Comparison of ENCODE assay signal across 17 mouse cellular contexts in the genomic region with DNA sequence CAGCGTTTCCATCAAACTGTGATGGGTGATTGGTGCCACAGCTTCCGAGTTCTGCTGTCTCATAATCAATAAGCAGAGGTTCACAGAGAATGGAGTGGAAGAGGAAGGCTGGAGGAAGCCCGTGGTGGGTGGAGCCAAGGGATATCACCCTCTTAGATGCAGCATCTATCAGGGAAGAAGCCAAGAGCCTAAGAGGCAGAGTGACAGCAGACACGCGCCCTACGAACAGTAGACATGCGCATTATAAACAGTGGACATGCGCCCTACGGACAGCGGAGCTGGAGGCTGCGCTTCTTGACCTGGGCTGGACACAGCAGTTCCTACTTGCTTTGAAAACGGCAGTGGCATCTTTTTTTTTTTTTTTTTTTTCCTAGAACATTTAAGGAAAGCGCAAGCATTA. TPM values are rescaled to one million over a fixed set of nuclear protein-coding genes. Genes with fewer than 3 reads are reported as not detected.
"Had no signal": no experiment of that assay in that cellular context is flagged by ENCODE, and none has a peak within 500 bp of the region (broad histone marks: within the 10 kb centered on the region; RNA-seq: fewer than 3 reads in every experiment).

No protein-coding gene starts in this region.

- H3K9me3 ChIP-seq: liver, embryonic 12.5 days; megakaryocyte, embryonic 14.5 days; midbrain, embryonic 13.5 days; midbrain, embryonic 15.5 days; neural tube, embryonic 12.5 days; stomach, embryonic 15.5 days had no signal

- H3K27ac ChIP-seq: liver, embryonic 12.5 days; liver, embryonic 14.5 days; macrophage; midbrain, embryonic 13.5 days; midbrain, embryonic 15.5 days; neural tube, embryonic 12.5 days had no signal

- H3K9ac ChIP-seq: liver, embryonic 12.5 days; liver, embryonic 14.5 days; midbrain, embryonic 13.5 days; midbrain, embryonic 15.5 days; neural tube, embryonic 12.5 days; stomach, embryonic 15.5 days had no signal

- H3K4me3 ChIP-seq: liver, embryonic 12.5 days; megakaryocyte, embryonic 14.5 days; midbrain, embryonic 13.5 days; midbrain, embryonic 15.5 days; neural tube, embryonic 12.5 days; stomach, embryonic 15.5 days had no signal

- H3K27me3 ChIP-seq: liver, embryonic 12.5 days; midbrain, embryonic 13.5 days; midbrain, embryonic 15.5 days; neural tube, embryonic 12.5 days; stomach, embryonic 15.5 days had no signal

- H3K4me1 ChIP-seq: liver, embryonic 12.5 days; megakaryocyte, embryonic 14.5 days; neural tube, embryonic 12.5 days had no signal

- H3K36me3 ChIP-seq: liver, embryonic 12.5 days; midbrain, embryonic 13.5 days; midbrain, embryonic 15.5 days; neural tube, embryonic 12.5 days; stomach, embryonic 15.5 days had no signal

- ATAC-seq: liver, embryonic 12.5 days; midbrain, embryonic 13.5 days; midbrain, embryonic 15.5 days had no signal

- DNase-seq: liver; right cerebral cortex, postnatal 14 days; thymus, adult 2 months; thymus, postnatal 25 days; thymus, postnatal 4 days had no signal

- H3K4me2 ChIP-seq: liver, embryonic 12.5 days; midbrain, embryonic 11.5 days; midbrain, embryonic 13.5 days; midbrain, embryonic 15.5 days; neural tube, embryonic 12.5 days; stomach, embryonic 15.5 days had no signal

RNA-seq across cellular contexts. Expression of a gene that starts 53.2 kb away (rescaled TPM):
- total RNA-seq: megakaryocyte progenitor cell, adult 5-6 weeks; monocyte, adult 5-6 weeks; neutrophil, adult 5-6 weeks had no signal
- polyA plus RNA-seq: macrophage had no signal
